Mouse (Mus musculus): ENCODE measurements around the gene Sos1.
A peak's percentile ranks its signal among the peaks of the same experiment; 100 is the strongest.

Sos1 gene

GRCm38 (mm10) chr17:80480031-80480854 lies at the start of gene Sos1:
Sos1 (minus strand) TSS chr17:80480453.
- DNase-seq (ENCODE audit: low spot score): peak; percentile 93

GRCm38 (mm10) chr17:80523231-80523630 lies 43.0 kb upstream of the Sos1 start:
- no peak for DNase-seq (ENCODE audit: low spot score)

GRCm38 (mm10) chr17:80522229-80522556 lies 41.9 kb upstream of the Sos1 start:
- no peak for DNase-seq (ENCODE audit: low spot score)

- DNase-seq (ENCODE audit: low spot score): no peak
Observed at GRCm38 (mm10) chr17:80521521-80522228, 41.4 kb upstream of the Sos1 start.

- no peak for DNase-seq (ENCODE audit: low spot score)
Observed at GRCm38 (mm10) chr17:80520537-80520936, 40.3 kb upstream of the Sos1 start.

GRCm38 (mm10) chr17:80518811-80519210 lies 38.6 kb upstream of the Sos1 start:
- DNase-seq (ENCODE audit: low spot score): no peak

GRCm38 (mm10) chr17:80517244-80517643 lies 37.0 kb upstream of the Sos1 start:
- DNase-seq (ENCODE audit: low spot score): no peak

GRCm38 (mm10) chr17:80515956-80516355 lies 35.7 kb upstream of the Sos1 start:
- DNase-seq (ENCODE audit: low spot score): no peak

- no peak for DNase-seq (ENCODE audit: low spot score)
Observed at GRCm38 (mm10) chr17:80515513-80515912, 35.3 kb upstream of the Sos1 start.

GRCm38 (mm10) chr17:80513766-80514165 lies 33.5 kb upstream of the Sos1 start:
- DNase-seq (ENCODE audit: low spot score): no peak

- DNase-seq (ENCODE audit: low spot score): no peak
Observed at GRCm38 (mm10) chr17:80510459-80510855, 30.2 kb upstream of the Sos1 start.

GRCm38 (mm10) chr17:80509494-80510458 lies 29.5 kb upstream of the Sos1 start:
- DNase-seq (ENCODE audit: low spot score): no peak

- DNase-seq (ENCODE audit: low spot score): no peak
Observed at GRCm38 (mm10) chr17:80505766-80506165, 25.5 kb upstream of the Sos1 start.

GRCm38 (mm10) chr17:80505342-80505741 lies 25.1 kb upstream of the Sos1 start:
- no peak for DNase-seq (ENCODE audit: low spot score)

GRCm38 (mm10) chr17:80501805-80502172 lies 21.5 kb upstream of the Sos1 start:
- no peak for DNase-seq (ENCODE audit: low spot score)

GRCm38 (mm10) chr17:80501037-80501804 lies 21.0 kb upstream of the Sos1 start:
- DNase-seq (ENCODE audit: low spot score): peak; percentile 75

GRCm38 (mm10) chr17:80500025-80500424 lies 19.8 kb upstream of the Sos1 start:
- DNase-seq (ENCODE audit: low spot score): no peak

- DNase-seq (ENCODE audit: low spot score): no peak
Observed at GRCm38 (mm10) chr17:80498600-80499268, 18.5 kb upstream of the Sos1 start.

GRCm38 (mm10) chr17:80497183-80497601 lies 16.9 kb upstream of the Sos1 start:
- DNase-seq (ENCODE audit: low spot score): no peak

- no peak for DNase-seq (ENCODE audit: low spot score)
Observed at GRCm38 (mm10) chr17:80496607-80497170, 16.4 kb upstream of the Sos1 start.

- DNase-seq (ENCODE audit: low spot score): no peak
Observed at GRCm38 (mm10) chr17:80496185-80496584, 15.9 kb upstream of the Sos1 start.
